Mouse (Mus musculus): ENCODE data around the gene Stim2.

DNA sequence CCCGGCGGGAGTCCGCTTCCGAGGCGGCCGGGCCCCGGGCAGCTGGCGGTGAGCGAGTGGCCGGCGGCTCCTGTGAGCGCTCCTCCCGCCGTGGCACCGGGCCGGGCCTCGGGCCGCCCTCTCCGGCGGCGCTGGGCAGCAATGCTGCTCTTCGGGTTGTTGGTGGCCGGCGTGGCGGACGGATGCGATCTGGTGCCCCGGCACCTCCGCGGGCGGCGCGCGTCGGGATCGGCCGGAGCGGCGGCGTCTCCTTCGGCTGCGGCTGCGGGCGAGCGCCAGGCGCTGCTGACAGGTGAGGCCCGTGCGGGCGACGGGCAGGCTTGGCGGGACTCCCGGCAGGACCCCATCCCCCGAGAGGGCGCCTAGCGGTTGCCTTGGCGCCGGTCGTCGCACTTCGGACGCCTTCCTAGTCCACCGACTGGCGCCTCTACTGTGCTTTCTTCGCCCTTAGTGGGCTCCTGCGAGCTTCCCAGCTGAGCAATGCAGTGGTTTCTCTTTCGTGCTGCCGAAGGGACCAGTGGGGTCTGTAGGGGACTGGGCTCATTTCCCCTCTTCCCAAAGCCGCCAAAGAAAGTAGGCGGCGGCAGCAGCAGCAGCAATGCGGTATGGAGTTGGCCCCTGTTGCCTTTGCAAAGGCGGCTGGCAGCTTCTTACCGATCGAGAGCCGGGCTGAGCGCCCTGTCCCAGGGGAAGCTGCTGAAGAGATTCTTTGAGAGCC is 603 bp downstream of the Stim2 start:
- TF ChIP-seq CTCF (IDR thresholded peaks at IDR 0.05; ENCODE audit: low read depth) (no peak; the same call in 1 of the 2 replicates), EP300 (IDR thresholded peaks at IDR 0.05; ENCODE audit: low read depth) (no peak)
